Mouse (Mus musculus): ENCODE measurements around the gene Gm8909. TPM values are rescaled to one million over a fixed set of nuclear protein-coding genes. Genes with fewer than 3 reads are reported as not detected.
A peak's percentile ranks its signal among the peaks of the same experiment; 100 is the strongest.

Gm8909 gene
- not detected in 2 replicates for polyA plus RNA-seq (2014; fragmentation: Nextera tagmentation; extraction: Ambion mirVana)

DNA sequence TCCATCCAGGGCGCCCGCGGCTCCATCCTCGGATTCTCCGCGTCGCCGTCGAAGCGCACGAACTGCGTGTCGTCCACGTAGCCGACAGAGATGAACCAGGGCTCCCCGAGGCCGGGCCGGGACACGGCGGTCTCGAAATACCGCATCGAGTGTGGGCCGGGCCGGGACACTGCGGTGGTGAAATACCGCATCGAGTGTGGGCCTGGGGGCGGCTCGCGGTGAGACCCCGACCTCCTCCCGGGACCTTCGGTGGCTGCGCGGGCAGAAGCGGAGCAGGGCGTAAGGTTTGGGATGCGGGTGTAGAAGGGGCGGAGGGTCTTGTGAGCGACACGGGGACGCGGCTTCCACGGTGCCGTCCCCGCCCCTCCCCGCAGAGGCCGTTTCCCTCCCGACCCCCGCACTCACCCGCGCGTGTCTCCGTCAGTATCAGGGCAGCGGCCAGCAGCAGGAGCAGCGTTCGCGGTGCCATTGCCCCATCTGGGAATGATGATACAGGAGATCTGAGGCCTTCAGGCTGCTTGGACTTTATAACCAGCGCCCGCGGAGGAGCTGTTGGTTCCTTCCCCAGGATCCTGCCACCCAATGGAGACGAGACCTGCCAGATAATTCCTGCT lies at the start of gene Gm8909:
Gene Gm8909, minus strand, starts transcription at position 499 of the 614 bp plus-strand sequence.
- H3K27ac ChIP-seq (replicated peaks; ENCODE audit: low read depth, low read length) = no peak within 1 kb of the TSS
- no peaks in the 10 kb centered on the region for H3K36me3 ChIP-seq (ENCODE audit: control insufficient read depth, insufficient read depth, low read length)
- H3K4me1 ChIP-seq (ENCODE audit: control insufficient read depth, insufficient read depth, low read length) = no peaks in the 10 kb centered on the region
- H3K4me2 ChIP-seq (ENCODE audit: low read depth, severe bottlenecking) = peak within 1 kb of the TSS; percentile 29
- WGBS = under 1% methylated on average over 54 of the region's 63 CpGs
- peaks cover 48% of the 10 kb centered on the region for H3K27me3 ChIP-seq (ENCODE audit: control insufficient read depth, insufficient read depth, low read length)
- DNase-seq (ENCODE audit: low spot score) (peak; percentile 29), ATAC-seq (ENCODE audit: insufficient number of reproducible peaks, low FRiP score, low TSS enrichment, low read depth) (no peak)
- H3K9ac ChIP-seq (ENCODE audit: low read length) = no peak within 1 kb of the TSS
- no peaks in the 10 kb centered on the region for H3K9me3 ChIP-seq (ENCODE audit: control insufficient read depth, low read length)
- H3K4me3 ChIP-seq (ENCODE audit: low read depth, low read length) = peak within 1 kb of the TSS; percentile 14

DNA sequence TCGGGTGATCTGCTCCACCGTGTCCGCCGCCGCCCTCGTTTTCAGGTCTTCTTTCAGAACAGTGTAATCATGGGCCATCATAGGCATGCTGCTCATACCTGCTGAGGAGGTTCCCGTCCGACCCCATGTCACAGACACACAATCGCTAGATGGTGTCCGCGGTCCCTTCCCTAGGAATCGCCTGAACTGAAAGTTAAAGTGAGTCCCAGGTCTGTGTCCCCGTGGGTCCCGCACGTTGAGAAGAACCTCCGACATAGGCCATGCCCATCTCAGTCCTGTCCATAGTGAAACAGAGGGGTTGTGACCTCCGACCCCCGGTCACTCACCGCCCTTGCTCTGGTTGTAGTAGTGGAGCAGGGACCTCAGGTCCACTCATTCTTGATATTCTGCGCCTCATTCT lies 47.2 kb upstream of the Gm8909 start:
- Histone ChIP-seq H3K4me3 (ENCODE audit: low read depth, low read length) (no peak overlapping the region), H3K9me3 (ENCODE audit: control insufficient read depth, low read length) (no peaks in the 10 kb centered on the region), H3K27ac (replicated peaks; ENCODE audit: low read depth, low read length) (no peak overlapping the region), H3K36me3 (ENCODE audit: control insufficient read depth, insufficient read depth, low read length) (no peaks in the 10 kb centered on the region), H3K4me2 (ENCODE audit: low read depth, severe bottlenecking) (no peak overlapping the region), H3K9ac (ENCODE audit: low read length) (no peak overlapping the region), H3K27me3 (ENCODE audit: control insufficient read depth, insufficient read depth, low read length) (peaks cover 45% of the 10 kb centered on the region), H3K4me1 (ENCODE audit: control insufficient read depth, insufficient read depth, low read length) (no peaks in the 10 kb centered on the region)
- ATAC-seq (ENCODE audit: insufficient number of reproducible peaks, low FRiP score, low TSS enrichment, low read depth) (no peak), DNase-seq (ENCODE audit: low spot score) (peak; percentile 22)
- WGBS = 4% methylated on average over 20 of the region's 20 CpGs

DNA sequence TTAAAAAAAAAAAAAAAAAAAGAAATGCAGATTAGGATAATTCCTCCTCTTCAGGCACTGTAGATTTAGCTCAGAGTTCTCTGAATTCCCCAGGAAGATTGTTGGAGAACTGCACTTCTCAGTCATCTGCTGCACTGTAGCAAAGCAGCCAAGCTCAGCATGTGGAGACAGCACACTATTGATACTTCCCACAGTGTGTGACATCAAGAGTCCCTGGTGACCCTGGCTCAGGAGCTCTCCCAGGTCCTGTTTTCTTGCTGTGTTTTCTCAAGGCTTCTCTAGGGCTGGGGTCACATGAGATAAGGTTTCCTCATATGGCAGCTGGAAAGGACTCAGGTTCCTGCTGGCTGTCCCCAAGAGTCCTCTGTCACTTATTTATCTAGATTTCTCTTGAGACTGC lies 38.5 kb upstream of the Gm8909 start:
- no peak overlapping the region for H3K4me2 ChIP-seq (ENCODE audit: low read depth, severe bottlenecking)
- H3K27ac ChIP-seq (replicated peaks; ENCODE audit: low read depth, low read length) = no peak overlapping the region
- H3K4me1 ChIP-seq (ENCODE audit: control insufficient read depth, insufficient read depth, low read length) = no peaks in the 10 kb centered on the region
- no peaks in the 10 kb centered on the region for H3K36me3 ChIP-seq (ENCODE audit: control insufficient read depth, insufficient read depth, low read length)
- H3K4me3 ChIP-seq (ENCODE audit: low read depth, low read length) = no peak overlapping the region
- no peak for DNase-seq (ENCODE audit: low spot score)
- peaks cover 21% of the 10 kb centered on the region for H3K27me3 ChIP-seq (ENCODE audit: control insufficient read depth, insufficient read depth, low read length)
- H3K9me3 ChIP-seq (ENCODE audit: control insufficient read depth, low read length) = no peaks in the 10 kb centered on the region
- no peak overlapping the region for H3K9ac ChIP-seq (ENCODE audit: low read length)
- ATAC-seq (ENCODE audit: insufficient number of reproducible peaks, low FRiP score, low TSS enrichment, low read depth) = no peak

DNA sequence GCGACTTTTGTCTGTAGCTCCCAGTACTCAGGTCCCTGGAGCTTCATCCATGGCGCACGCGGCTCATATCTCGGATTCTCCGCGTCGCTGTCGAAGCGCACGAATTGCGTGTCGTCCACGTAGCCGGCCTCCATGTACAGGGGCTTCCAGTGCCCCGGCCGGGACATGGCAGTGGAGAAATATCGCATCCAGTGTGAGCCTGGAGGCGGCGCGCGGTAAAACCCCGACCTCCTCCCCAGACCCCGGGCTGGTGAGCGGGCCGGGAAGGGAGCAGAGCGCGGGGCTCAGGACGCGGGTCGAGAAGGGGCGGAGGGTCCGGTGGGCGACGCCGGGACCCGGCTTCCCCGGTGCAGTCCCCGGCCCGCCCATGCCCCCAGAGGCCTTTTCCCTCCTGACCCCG lies 37.5 kb upstream of the Gm8909 start:
- DNase-seq (ENCODE audit: low spot score) = peak; percentile 38
- no peak overlapping the region for H3K9ac ChIP-seq (ENCODE audit: low read length)

DNA sequence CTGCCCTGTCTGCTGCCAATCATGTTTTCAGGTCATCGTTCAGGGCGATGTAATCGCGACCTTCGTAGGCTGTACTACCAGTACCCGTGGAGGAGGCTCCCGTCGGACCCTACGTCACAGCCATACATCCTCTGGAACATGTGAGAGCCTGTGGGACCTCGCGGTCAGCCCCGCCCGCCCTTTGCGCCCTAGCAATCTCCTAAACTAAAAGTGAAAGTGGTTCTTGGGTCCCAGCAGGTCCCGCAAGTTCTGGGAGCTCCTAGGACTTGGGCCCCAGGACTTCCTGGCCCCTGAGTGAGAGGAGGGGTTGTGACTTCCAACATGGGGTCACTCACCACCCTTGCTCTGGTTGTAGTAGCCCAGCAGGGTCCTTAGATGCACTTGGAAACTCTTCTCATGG lies 37.1 kb upstream of the Gm8909 start:
- Histone ChIP-seq H3K9me3 (ENCODE audit: control insufficient read depth, low read length) (no peaks in the 10 kb centered on the region), H3K9ac (ENCODE audit: low read length) (no peak overlapping the region), H3K4me2 (ENCODE audit: low read depth, severe bottlenecking) (peak overlapping the region; percentile 33), H3K4me1 (ENCODE audit: control insufficient read depth, insufficient read depth, low read length) (no peaks in the 10 kb centered on the region), H3K27ac (replicated peaks; ENCODE audit: low read depth, low read length) (no peak overlapping the region), H3K4me3 (ENCODE audit: low read depth, low read length) (peak overlapping the region; percentile 16), H3K36me3 (ENCODE audit: control insufficient read depth, insufficient read depth, low read length) (no peaks in the 10 kb centered on the region), H3K27me3 (ENCODE audit: control insufficient read depth, insufficient read depth, low read length) (peaks cover 21% of the 10 kb centered on the region)
- DNase-seq (ENCODE audit: low spot score) = peak; percentile 28
- 2% methylated on average over 15 of the region's 15 CpGs for WGBS
- ATAC-seq (ENCODE audit: insufficient number of reproducible peaks, low FRiP score, low TSS enrichment, low read depth) = no peak

More for the DNA sequence above, 37.5 kb upstream of the Gm8909 start:
- H3K4me1 ChIP-seq (ENCODE audit: control insufficient read depth, insufficient read depth, low read length) = no peaks in the 10 kb centered on the region
- H3K4me2 ChIP-seq (ENCODE audit: low read depth, severe bottlenecking) = peak overlapping the region; percentile 33
- no peaks in the 10 kb centered on the region for H3K36me3 ChIP-seq (ENCODE audit: control insufficient read depth, insufficient read depth, low read length)
- under 1% methylated on average over 41 of the region's 41 CpGs for WGBS
- H3K27me3 ChIP-seq (ENCODE audit: control insufficient read depth, insufficient read depth, low read length) = peaks cover 21% of the 10 kb centered on the region
- no peaks in the 10 kb centered on the region for H3K9me3 ChIP-seq (ENCODE audit: control insufficient read depth, low read length)
- H3K27ac ChIP-seq (replicated peaks; ENCODE audit: low read depth, low read length) = no peak overlapping the region
- peak overlapping the region; percentile 22; the same call in 1 of the 2 replicates for H3K4me3 ChIP-seq (ENCODE audit: low read depth, low read length)
- ATAC-seq (ENCODE audit: insufficient number of reproducible peaks, low FRiP score, low TSS enrichment, low read depth) = no peak

DNA sequence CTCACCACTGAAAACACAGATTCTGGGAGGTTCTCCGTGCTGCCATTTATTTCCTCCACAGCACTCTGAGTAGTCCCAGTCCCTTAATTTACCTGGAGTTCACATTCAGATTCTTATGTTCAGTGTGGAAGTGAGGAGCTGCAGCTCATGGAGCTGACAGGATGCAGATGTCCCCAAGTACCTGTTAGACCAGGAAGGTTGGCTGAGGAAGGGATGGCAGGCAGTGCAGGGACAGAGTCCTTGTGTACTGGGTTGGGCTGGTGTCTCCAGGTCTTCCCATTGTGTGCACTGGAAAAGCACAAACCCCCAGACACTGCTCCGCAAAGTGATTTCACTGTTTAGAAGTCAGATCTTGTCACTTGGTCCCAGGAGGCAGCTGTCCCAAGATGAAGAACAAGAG lies 33.5 kb upstream of the Gm8909 start:
- Histone ChIP-seq H3K36me3 (ENCODE audit: control insufficient read depth, insufficient read depth, low read length) (no peaks in the 10 kb centered on the region), H3K9me3 (ENCODE audit: control insufficient read depth, low read length) (no peaks in the 10 kb centered on the region), H3K27me3 (ENCODE audit: control insufficient read depth, insufficient read depth, low read length) (peaks cover 19% of the 10 kb centered on the region), H3K4me1 (ENCODE audit: control insufficient read depth, insufficient read depth, low read length) (no peaks in the 10 kb centered on the region), H3K4me3 (ENCODE audit: low read depth, low read length) (no peak overlapping the region), H3K9ac (ENCODE audit: low read length) (no peak overlapping the region), H3K4me2 (ENCODE audit: low read depth, severe bottlenecking) (no peak overlapping the region), H3K27ac (replicated peaks; ENCODE audit: low read depth, low read length) (no peak overlapping the region)
- 91% methylated on average over 2 of the region's 2 CpGs for WGBS
- DNase-seq (ENCODE audit: low spot score) = no peak
- ATAC-seq (ENCODE audit: insufficient number of reproducible peaks, low FRiP score, low TSS enrichment, low read depth) = no peak

DNA sequence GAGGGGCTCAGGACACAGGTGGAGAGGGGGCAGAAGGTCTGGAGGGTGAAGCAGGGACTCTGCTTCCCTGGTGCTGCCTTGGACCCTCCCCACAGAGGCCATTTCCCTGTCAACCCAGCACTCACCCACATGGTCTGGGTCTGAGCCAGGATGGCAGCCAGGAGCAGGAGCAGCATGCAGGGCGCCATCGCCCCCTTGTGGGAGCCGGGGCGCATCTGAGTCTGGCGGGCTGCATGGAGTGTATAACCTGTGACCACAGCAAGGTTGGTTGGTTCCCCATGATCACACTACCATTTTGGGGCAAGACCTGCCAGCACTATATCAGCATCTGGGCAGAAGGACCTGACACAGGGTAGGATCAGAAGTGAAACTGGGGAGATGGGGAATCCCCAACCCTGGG lies 30.0 kb upstream of the Gm8909 start:
- DNase-seq (ENCODE audit: low spot score) = peak; percentile 55
- no peaks in the 10 kb centered on the region for H3K36me3 ChIP-seq (ENCODE audit: control insufficient read depth, insufficient read depth, low read length)
- H3K27ac ChIP-seq (replicated peaks; ENCODE audit: low read depth, low read length) = no peak overlapping the region
- H3K27me3 ChIP-seq (ENCODE audit: control insufficient read depth, insufficient read depth, low read length) = no peaks in the 10 kb centered on the region
- no peak for ATAC-seq (ENCODE audit: insufficient number of reproducible peaks, low FRiP score, low TSS enrichment, low read depth)
- no peak overlapping the region for H3K9ac ChIP-seq (ENCODE audit: low read length)
- no peaks in the 10 kb centered on the region for H3K4me1 ChIP-seq (ENCODE audit: control insufficient read depth, insufficient read depth, low read length)
- H3K9me3 ChIP-seq (ENCODE audit: control insufficient read depth, low read length) = no peaks in the 10 kb centered on the region
- 10% methylated on average over 5 of the region's 5 CpGs for WGBS
- H3K4me2 ChIP-seq (ENCODE audit: low read depth, severe bottlenecking) = no peak overlapping the region
- no peak overlapping the region for H3K4me3 ChIP-seq (ENCODE audit: low read depth, low read length)

DNA sequence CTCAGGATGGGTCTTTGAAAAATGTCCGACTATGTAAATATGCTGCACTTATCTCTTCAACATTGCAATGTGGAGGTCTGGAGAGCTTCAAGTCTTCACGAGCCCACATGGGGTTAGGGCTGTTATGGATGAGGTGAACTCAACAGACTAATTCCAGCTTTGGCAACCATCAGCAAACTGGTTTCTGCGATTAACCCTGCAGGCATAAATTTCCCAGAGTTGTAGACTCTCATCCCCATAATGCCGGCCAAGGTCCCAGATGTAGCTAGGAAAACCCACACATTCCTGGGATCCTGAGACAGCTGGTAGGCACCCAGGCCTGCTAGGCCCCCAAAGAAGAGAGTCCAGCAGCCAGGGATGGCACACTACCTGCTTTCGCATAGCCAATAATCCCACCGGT lies 26.1 kb upstream of the Gm8909 start:
- Histone ChIP-seq H3K9ac (ENCODE audit: low read length) (no peak overlapping the region), H3K9me3 (ENCODE audit: control insufficient read depth, low read length) (no peaks in the 10 kb centered on the region), H3K4me1 (ENCODE audit: control insufficient read depth, insufficient read depth, low read length) (no peaks in the 10 kb centered on the region), H3K27ac (replicated peaks; ENCODE audit: low read depth, low read length) (no peak overlapping the region), H3K4me3 (ENCODE audit: low read depth, low read length) (no peak overlapping the region), H3K36me3 (ENCODE audit: control insufficient read depth, insufficient read depth, low read length) (no peaks in the 10 kb centered on the region), H3K4me2 (ENCODE audit: low read depth, severe bottlenecking) (no peak overlapping the region), H3K27me3 (ENCODE audit: control insufficient read depth, insufficient read depth, low read length) (peaks cover 8% of the 10 kb centered on the region)
- WGBS = 89% methylated on average over 6 of the region's 6 CpGs
- DNase-seq (ENCODE audit: low spot score) (no peak), ATAC-seq (ENCODE audit: insufficient number of reproducible peaks, low FRiP score, low TSS enrichment, low read depth) (no peak)

Measured in limb, embryonic 11.5 days (tissue).